Mouse (Mus musculus) limb, embryonic 14.5 days (tissue): ENCODE results near the gene Arhgap27. TPM values are rescaled to one million over a fixed set of nuclear protein-coding genes. Genes with fewer than 3 reads are reported as not detected.

Source experiments
- ATAC-seq: fragments of 200-750 bp; cut with Nextera tagmentation; 2 replicates; pipeline ENCODE4 v1.8.0; 2017; ENCODE audit warnings: low read depth, moderate number of reproducible peaks, moderate TSS enrichment; ENCODE audit not compliant: low FRiP score
- DNase-seq: peaks from one replicate; pipeline ENCODE4 v3.0.0-alpha.2; 2015; ENCODE audit warnings: low spot score
- H3K27ac ChIP-seq: fragments of 300-500 bp; sonication (generic); replicated peaks from 2 replicates; pipeline ENCODE4 v1.5.1; 2014; ENCODE audit warnings: low read depth, mild to moderate bottlenecking, low read length, moderate library complexity, mixed read lengths
- H3K27me3 ChIP-seq: fragments of 300-500 bp; sonication (generic); 2 replicates; pipeline ENCODE4 v1.6.1; 2014; ENCODE audit warnings: low read length, mixed read lengths; ENCODE audit not compliant: control insufficient read depth, insufficient read depth
- H3K36me3 ChIP-seq: fragments of 300-500 bp; sonication (generic); 2 replicates; pipeline ENCODE4 v1.6.1; 2014; ENCODE audit warnings: mild to moderate bottlenecking, low read length, moderate library complexity, mixed read lengths; ENCODE audit not compliant: control insufficient read depth, insufficient read depth
- H3K4me1 ChIP-seq: fragments of 300-500 bp; sonication (generic); 2 replicates; pipeline ENCODE4 v1.6.1; 2014; ENCODE audit warnings: antibody characterized with exemption, low read length, mixed read lengths; ENCODE audit not compliant: control insufficient read depth, insufficient read depth
- H3K4me2 ChIP-seq: fragments of 300-500 bp; sonication (generic); replicated peaks from 2 replicates; pipeline ENCODE4 v1.6.1; 2014; ENCODE audit warnings: low read depth, mild to moderate bottlenecking, low read length, moderate library complexity; ENCODE audit not compliant: severe bottlenecking
- H3K4me3 ChIP-seq: fragments of 300-500 bp; sonication (generic); replicated peaks from 2 replicates; pipeline ENCODE4 v1.5.1; 2014; ENCODE audit warnings: low read length
- H3K9ac ChIP-seq: fragments of 300-500 bp; sonication (generic); 2 replicates; pipeline ENCODE4 v1.6.1; 2014; ENCODE audit warnings: mild to moderate bottlenecking, low read depth, low read length, moderate library complexity; ENCODE audit not compliant: severe bottlenecking
- H3K9me3 ChIP-seq: fragments of 300-500 bp; sonication (generic); 2 replicates; pipeline ENCODE4 v1.6.1; 2016; ENCODE audit warnings: low read length; ENCODE audit not compliant: control insufficient read depth
- POLR2A ChIP-seq: fragments of 200-500 bp; IDR thresholded peaks from 2 replicates; pipeline ENCODE4 v1.8.0; 2012; ENCODE audit warnings: inconsistent platforms, mild to moderate bottlenecking, moderate library complexity, borderline replicate concordance; ENCODE audit not compliant: insufficient read depth, insufficient read length; ENCODE audit errors: extremely low read depth
- WGBS: fragments of 180-500 bp; shearing (Covaris S2); extraction: QIAGEN DNeasy Blood & Tissue Kit; methylation state at CpG from one replicate; pipeline ENCODE4 v1.1.7; 2014; 5-methylcytosine and 5-hydroxymethylcytosine counted together
- polyA plus RNA-seq, 2 experiments: library from polyadenylated mRNA; depleted of rRNA in 1 of 2; stranded (reverse) in 1 of 2; unstranded in 1 of 2; fragments of >200 nt; fragmentation: Nextera tagmentation in 1 of 2; extraction: Ambion mirVana in 1 of 2; gene quantifications; 2 replicates each; pipeline versions ENCODE4 v1.2.1 to v1.2.3; 2012 to 2014

Arhgap27 gene
- polyA plus RNA-seq, 2 experiments, result 8.4 to 14.1 TPM

DNA sequence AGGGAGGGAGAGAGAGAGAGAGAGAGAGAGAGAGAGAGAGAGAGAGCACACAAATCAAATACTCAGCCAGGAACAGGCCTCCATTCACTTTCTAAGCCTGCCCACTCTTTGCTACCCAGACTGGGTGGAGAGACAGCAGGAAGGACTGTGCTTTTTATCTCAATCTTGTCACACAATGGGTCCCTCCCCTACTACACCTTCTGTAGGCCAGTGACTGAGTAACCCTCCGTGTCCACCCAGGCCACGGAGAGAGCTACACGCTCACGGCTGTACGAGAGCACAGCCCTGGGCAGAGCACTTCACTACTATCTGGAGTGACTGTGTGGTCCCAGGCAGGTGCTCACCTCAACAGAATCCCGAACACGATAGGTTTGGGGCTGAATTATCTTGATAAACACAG lies 17.3 kb downstream of the Arhgap27 start:
- Histone ChIP-seq H3K9ac (no peak overlapping the region), H3K36me3 (no peaks in the 10 kb centered on the region), H3K4me2 (no peak overlapping the region), H3K4me1 (peaks cover 4% of the 10 kb centered on the region; the same call in 1 of the 2 replicates), H3K9me3 (peaks cover 4% of the 10 kb centered on the region; the same call in 1 of the 2 replicates), H3K4me3 (no peak overlapping the region), H3K27me3 (no peaks in the 10 kb centered on the region), H3K27ac (no peak overlapping the region)
- ATAC-seq (no peak), DNase-seq (no peak)
- TF ChIP-seq POLR2A, result no peak
- WGBS, result 81% methylated on average over 7 of the region's 7 CpGs

- ATAC-seq, result no peak
- TF ChIP-seq POLR2A, result no peak
- WGBS, result 76% methylated on average over 7 of the region's 7 CpGs
Observed at GRCm38 (mm10) chr11:103345408-103346091, 17.9 kb downstream of the Arhgap27 start.

GRCm38 (mm10) chr11:103344494-103345332 lies 18.8 kb downstream of the Arhgap27 start:
- TF ChIP-seq POLR2A, result no peak
- ATAC-seq, result no peak
- no peak overlapping the region for H3K4me2 ChIP-seq
- no peaks in the 10 kb centered on the region for H3K36me3 ChIP-seq
- WGBS, result 65% methylated on average over 19 of the region's 19 CpGs
- no peak for DNase-seq
- H3K9me3 ChIP-seq, result peaks cover 1% of the 10 kb centered on the region; the same call in 1 of the 2 replicates
- H3K4me3 ChIP-seq, result no peak overlapping the region
- H3K9ac ChIP-seq, result no peak overlapping the region
- H3K27ac ChIP-seq, result no peak overlapping the region
- no peaks in the 10 kb centered on the region for H3K27me3 ChIP-seq
- peaks cover 7% of the 10 kb centered on the region for H3K4me1 ChIP-seq

More at GRCm38 (mm10) chr11:103345408-103346091, 17.9 kb downstream of the Arhgap27 start:
- no peaks in the 10 kb centered on the region for H3K27me3 ChIP-seq
- H3K36me3 ChIP-seq, result no peaks in the 10 kb centered on the region
- H3K4me2 ChIP-seq, result no peak overlapping the region
- peaks cover 4% of the 10 kb centered on the region; the same call in 1 of the 2 replicates for H3K4me1 ChIP-seq
- no peak overlapping the region for H3K4me3 ChIP-seq
- DNase-seq, result no peak
- peaks cover 4% of the 10 kb centered on the region; the same call in 1 of the 2 replicates for H3K9me3 ChIP-seq
- H3K27ac ChIP-seq, result no peak overlapping the region
- H3K9ac ChIP-seq, result no peak overlapping the region

DNA sequence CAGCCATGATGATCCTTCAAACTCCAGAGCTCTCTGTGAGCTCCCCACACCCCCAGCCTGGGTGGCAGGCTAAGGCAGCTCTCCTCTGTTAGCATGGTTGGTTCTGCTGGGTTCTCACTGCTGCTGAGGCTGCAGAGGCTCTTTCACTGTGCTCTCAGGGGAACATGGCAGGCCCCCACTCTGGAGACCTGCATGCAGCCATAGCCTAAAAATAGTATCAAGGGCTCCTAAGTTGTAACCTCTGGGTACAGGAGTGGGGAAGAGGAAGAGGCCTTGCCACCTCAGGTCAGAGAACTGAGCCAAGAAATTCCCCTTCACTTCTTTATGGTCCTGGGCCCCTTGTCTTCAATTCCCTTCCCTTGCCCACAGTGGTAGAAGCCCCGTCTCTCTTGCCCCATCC lies 19.6 kb downstream of the Arhgap27 start:
- DNase-seq (no peak), ATAC-seq (no peak)
- 76% methylated on average over 1 of the region's 1 CpGs for WGBS
- H3K4me1 ChIP-seq, result peaks cover 7% of the 10 kb centered on the region
- H3K9ac ChIP-seq, result no peak overlapping the region
- no peak overlapping the region for H3K4me3 ChIP-seq
- H3K9me3 ChIP-seq, result no peaks in the 10 kb centered on the region
- H3K4me2 ChIP-seq, result no peak overlapping the region
- no peaks in the 10 kb centered on the region for H3K36me3 ChIP-seq
- no peaks in the 10 kb centered on the region for H3K27me3 ChIP-seq
- no peak for TF ChIP-seq POLR2A
- H3K27ac ChIP-seq, result no peak overlapping the region

GRCm38 (mm10) chr11:103343063-103343462 lies 20.4 kb downstream of the Arhgap27 start:
- TF ChIP-seq POLR2A, result no peak
- Histone ChIP-seq H3K36me3 (no peaks in the 10 kb centered on the region), H3K9me3 (no peaks in the 10 kb centered on the region), H3K9ac (no peak overlapping the region), H3K27me3 (no peaks in the 10 kb centered on the region), H3K4me2 (no peak overlapping the region), H3K4me1 (peaks cover 7% of the 10 kb centered on the region), H3K4me3 (no peak overlapping the region), H3K27ac (no peak overlapping the region)
- 88% methylated on average over 6 of the region's 6 CpGs for WGBS
- DNase-seq (no peak), ATAC-seq (no peak)
